Mouse (Mus musculus): ENCODE data around the gene Ric8a. TPM values are rescaled to one million over a fixed set of nuclear protein-coding genes. Genes with fewer than 3 reads are reported as not detected.

The Ric8a gene
- 91.9 and 94.8 TPM in 2 replicates for polyA plus RNA-seq (2015; fragmentation: Nextera tagmentation; extraction: Ambion mirVana)

GRCm38 (mm10) chr7:140856785-140857549 is at the start of gene Ric8a:
Gene Ric8a (plus strand): TSS chr7:140856957.
- no peaks in the 10 kb centered on the region for H3K27me3 ChIP-seq (replicated peaks)

DNA sequence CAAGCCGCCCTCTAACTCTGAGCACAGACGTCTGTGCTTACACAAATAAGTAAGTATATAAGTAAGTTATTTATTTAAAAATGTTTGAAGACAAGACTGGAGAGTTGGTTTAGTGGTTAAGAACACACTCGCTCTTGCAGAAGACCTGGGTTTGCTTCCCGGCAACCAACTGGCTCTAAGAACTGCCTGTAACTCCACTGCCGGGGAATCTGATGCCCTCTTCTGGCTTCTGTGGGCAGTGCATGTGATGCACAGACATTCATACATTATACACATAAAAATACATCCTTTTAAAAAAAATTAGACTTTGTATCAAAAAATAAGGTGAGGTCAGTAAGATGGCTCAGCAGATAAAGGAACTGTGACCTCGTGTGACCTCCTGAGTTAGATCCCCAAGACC is 46.3 kb upstream of the Ric8a start:
- no peak for ATAC-seq (ENCODE audit: low FRiP score)
- no peak overlapping the region for H3K4me3 ChIP-seq (replicated peaks)
- no peaks in the 10 kb centered on the region for H3K27me3 ChIP-seq (replicated peaks)
- no peaks in the 10 kb centered on the region for H3K4me1 ChIP-seq
- WGBS = 96% methylated on average over 6 of the region's 6 CpGs
- H3K4me2 ChIP-seq = no peak overlapping the region
- H3K9ac ChIP-seq (replicated peaks) = no peak overlapping the region
- no peak overlapping the region for H3K27ac ChIP-seq (replicated peaks)
- no peaks in the 10 kb centered on the region for H3K9me3 ChIP-seq (replicated peaks)
- H3K36me3 ChIP-seq = peaks cover 47% of the 10 kb centered on the region

More at GRCm38 (mm10) chr7:140856785-140857549, at the start of gene Ric8a:
- Histone ChIP-seq H3K36me3 (peaks cover 57% of the 10 kb centered on the region), H3K4me2 (peak within 1 kb of the TSS; percentile 95), H3K9ac (replicated peaks) (peak within 1 kb of the TSS; percentile 94), H3K4me3 (replicated peaks) (peak within 1 kb of the TSS; percentile 95), H3K27ac (replicated peaks) (peak within 1 kb of the TSS; percentile 93), H3K4me1 (peaks cover 38% of the 10 kb centered on the region), H3K9me3 (replicated peaks) (no peaks in the 10 kb centered on the region)
- under 1% methylated on average over 50 of the region's 50 CpGs for WGBS
- peak; percentile 81 for ATAC-seq (ENCODE audit: low FRiP score)

DNA sequence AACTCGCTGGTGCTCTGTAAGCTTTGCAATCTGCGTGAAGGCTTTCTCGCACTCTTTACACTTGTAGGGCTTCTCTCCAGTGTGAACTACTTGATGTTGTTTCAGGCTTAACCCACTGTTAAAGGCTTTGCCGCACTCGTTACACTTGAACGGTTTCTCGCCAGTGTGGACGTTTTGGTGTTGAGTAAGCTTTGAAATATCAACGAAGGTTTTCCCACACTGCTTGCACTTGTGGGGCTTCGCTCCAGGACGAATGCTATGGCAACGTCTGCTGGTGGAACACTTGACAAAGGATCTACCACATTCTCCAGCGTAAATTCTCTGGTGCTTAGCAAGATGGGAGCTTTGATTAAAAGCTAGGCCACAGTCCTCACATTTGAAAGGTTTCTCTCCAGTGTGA is 45.0 kb upstream of the Ric8a start:
- peak overlapping the region; percentile 45; the same call in 1 of the 2 replicates for H3K27ac ChIP-seq (replicated peaks)
- WGBS = 82% methylated on average over 13 of the region's 13 CpGs
- ATAC-seq (ENCODE audit: low FRiP score) = no peak; the same call in 1 of the 2 replicates

GRCm38 (mm10) chr7:140812850-140813249 is 43.9 kb upstream of the Ric8a start:
- H3K36me3 ChIP-seq = peaks cover 38% of the 10 kb centered on the region
- no peak overlapping the region for H3K27ac ChIP-seq (replicated peaks)
- no peak overlapping the region for H3K9ac ChIP-seq (replicated peaks)
- no peaks in the 10 kb centered on the region for H3K9me3 ChIP-seq (replicated peaks)
- H3K4me3 ChIP-seq (replicated peaks) = no peak overlapping the region
- no peak for ATAC-seq (ENCODE audit: low FRiP score)
- 92% methylated on average over 12 of the region's 12 CpGs for WGBS
- peaks cover 8% of the 10 kb centered on the region for H3K4me1 ChIP-seq
- H3K4me2 ChIP-seq = no peak overlapping the region
- no peaks in the 10 kb centered on the region for H3K27me3 ChIP-seq (replicated peaks)

More for the DNA sequence above, 45.0 kb upstream of the Ric8a start:
- Histone ChIP-seq H3K9ac (replicated peaks) (no peak overlapping the region), H3K27me3 (replicated peaks) (no peaks in the 10 kb centered on the region), H3K4me1 (no peaks in the 10 kb centered on the region), H3K9me3 (replicated peaks) (no peaks in the 10 kb centered on the region), H3K36me3 (peaks cover 44% of the 10 kb centered on the region), H3K4me3 (replicated peaks) (no peak overlapping the region), H3K4me2 (no peak overlapping the region)

DNA sequence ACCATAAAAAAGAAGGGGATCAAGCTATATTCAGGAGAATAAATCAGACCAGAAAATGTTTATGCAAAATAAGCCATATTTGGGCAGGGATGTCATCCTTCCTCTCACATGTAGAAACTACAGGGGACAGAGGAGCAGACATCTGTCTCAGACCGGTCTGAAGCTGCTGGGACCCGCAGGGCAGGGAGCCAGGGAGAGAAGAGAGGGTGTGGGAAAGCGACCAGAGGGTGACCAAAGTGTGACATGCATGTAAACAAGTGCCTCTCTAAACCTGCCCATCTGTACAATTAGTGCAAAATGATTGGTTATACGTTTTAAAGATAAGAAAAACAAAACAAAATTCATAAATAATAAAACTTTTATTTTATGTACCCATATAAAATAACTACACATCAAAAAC is 36.6 kb upstream of the Ric8a start:
- Histone ChIP-seq H3K27ac (replicated peaks) (no peak overlapping the region), H3K4me2 (peak overlapping the region; percentile 39), H3K9me3 (replicated peaks) (no peaks in the 10 kb centered on the region), H3K4me3 (replicated peaks) (no peak overlapping the region), H3K9ac (replicated peaks) (no peak overlapping the region), H3K36me3 (peaks cover 6% of the 10 kb centered on the region; the same call in 1 of the 2 replicates), H3K4me1 (peaks cover 22% of the 10 kb centered on the region), H3K27me3 (replicated peaks) (no peaks in the 10 kb centered on the region)
- 60% methylated on average over 4 of the region's 4 CpGs for WGBS
- ATAC-seq (ENCODE audit: low FRiP score) = no peak

GRCm38 (mm10) chr7:140821305-140821652 is 35.5 kb upstream of the Ric8a start:
- Histone ChIP-seq H3K36me3 (peaks cover 6% of the 10 kb centered on the region; the same call in 1 of the 2 replicates), H3K4me3 (replicated peaks) (peak overlapping the region; percentile 66), H3K4me2 (peak overlapping the region; percentile 61), H3K9me3 (replicated peaks) (no peaks in the 10 kb centered on the region), H3K27ac (replicated peaks) (peak overlapping the region; percentile 93), H3K4me1 (peaks cover 22% of the 10 kb centered on the region), H3K9ac (replicated peaks) (peak overlapping the region; percentile 75), H3K27me3 (replicated peaks) (no peaks in the 10 kb centered on the region)
- WGBS = 27% methylated on average over 5 of the region's 5 CpGs
- peak; percentile 62 for ATAC-seq (ENCODE audit: low FRiP score)

DNA sequence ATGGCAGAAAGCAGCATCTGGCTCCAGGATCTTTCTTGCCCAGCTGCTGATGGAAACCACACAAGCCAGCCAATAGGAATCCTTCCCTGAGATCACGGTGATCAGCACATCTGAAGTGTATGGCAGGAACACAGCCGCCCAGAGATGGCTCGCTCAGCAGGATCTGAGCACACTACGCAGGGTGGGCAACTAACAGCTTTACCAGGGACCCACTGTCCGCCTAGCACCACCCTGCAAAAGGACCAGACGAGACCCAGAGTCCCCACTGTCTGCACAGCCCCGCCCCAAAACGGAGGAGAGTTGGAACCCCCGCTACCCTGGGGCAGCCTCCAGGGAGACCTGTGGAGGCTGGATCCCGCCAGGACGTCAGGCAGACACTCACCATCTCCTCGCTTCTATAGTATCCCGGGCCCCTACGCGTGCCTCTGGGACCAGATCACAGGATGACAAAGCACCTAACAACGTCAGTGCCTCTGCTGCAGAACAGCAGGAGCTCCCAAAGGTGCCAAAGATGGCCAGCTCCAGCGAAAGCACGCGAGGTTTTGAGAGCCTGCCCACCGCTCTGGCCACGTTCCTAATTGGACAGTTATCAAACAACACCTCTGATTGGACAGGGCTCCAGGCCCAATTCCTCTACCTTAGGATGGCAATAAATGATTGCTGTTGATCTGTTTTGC is 35.0 kb upstream of the Ric8a start, which contains the start of gene Zfp941:
Gene Zfp941 (minus strand): TSS at position 526 of the 677 bp plus-strand sequence.
- WGBS = 2% methylated on average over 21 of the region's 21 CpGs
- peak; percentile 94 for ATAC-seq (ENCODE audit: low FRiP score)
- Histone ChIP-seq H3K27me3 (replicated peaks) (no peaks in the 10 kb centered on the region), H3K4me1 (peaks cover 22% of the 10 kb centered on the region), H3K9me3 (replicated peaks) (no peaks in the 10 kb centered on the region), H3K4me2 (peak within 1 kb of the TSS; percentile 61), H3K9ac (replicated peaks) (peak within 1 kb of the TSS; percentile 75), H3K4me3 (replicated peaks) (peak within 1 kb of the TSS; percentile 66), H3K27ac (replicated peaks) (peak within 1 kb of the TSS; percentile 93), H3K36me3 (peaks cover 6% of the 10 kb centered on the region; the same call in 1 of the 2 replicates)

DNA sequence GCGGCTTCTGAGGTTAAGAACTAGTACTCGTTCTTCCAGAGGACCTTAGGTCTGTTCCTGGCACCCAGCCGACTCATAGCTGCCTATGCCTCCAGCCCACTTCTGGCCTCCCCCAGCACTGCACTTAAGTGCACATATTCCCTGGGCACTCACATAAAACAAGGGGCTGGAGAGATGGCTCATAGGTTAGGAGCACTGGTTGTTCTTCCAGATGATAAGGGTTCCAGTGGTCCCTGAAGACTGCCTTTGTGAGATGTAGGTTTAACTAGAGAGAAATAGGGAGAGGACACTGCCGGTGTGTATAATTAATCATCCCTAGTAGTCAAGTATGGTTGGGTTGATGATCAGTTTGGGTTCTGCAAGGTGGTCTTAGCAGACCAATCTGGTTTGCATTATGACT is 34.0 kb upstream of the Ric8a start:
- no peaks in the 10 kb centered on the region for H3K27me3 ChIP-seq (replicated peaks)
- WGBS = 89% methylated on average over 4 of the region's 4 CpGs
- H3K4me3 ChIP-seq (replicated peaks) = no peak overlapping the region
- H3K4me1 ChIP-seq = peaks cover 13% of the 10 kb centered on the region
- H3K9ac ChIP-seq (replicated peaks) = no peak overlapping the region
- ATAC-seq (ENCODE audit: low FRiP score) = no peak
- no peak overlapping the region for H3K4me2 ChIP-seq
- H3K27ac ChIP-seq (replicated peaks) = no peak overlapping the region
- no peaks in the 10 kb centered on the region for H3K9me3 ChIP-seq (replicated peaks)
- 0 out of 2 replicates have a peak, but pooled peaks cover 2% of the 10 kb centered on the region for H3K36me3 ChIP-seq

GRCm38 (mm10) chr7:140828171-140828881 is 28.4 kb upstream of the Ric8a start:
- H3K4me1 ChIP-seq = peaks cover 6% of the 10 kb centered on the region; the same call in 1 of the 2 replicates
- H3K36me3 ChIP-seq = no peaks in the 10 kb centered on the region
- H3K9ac ChIP-seq (replicated peaks) = no peak overlapping the region
- 0 out of 2 replicates have a peak overlapping the region, but pooled peaks have one; percentile 7 for H3K4me2 ChIP-seq
- no peaks in the 10 kb centered on the region for H3K9me3 ChIP-seq (replicated peaks)
- H3K27ac ChIP-seq (replicated peaks) = peak overlapping the region; percentile 37; the same call in 1 of the 2 replicates
- no peaks in the 10 kb centered on the region for H3K27me3 ChIP-seq (replicated peaks)
- no peak overlapping the region for H3K4me3 ChIP-seq (replicated peaks)
- 48% methylated on average over 8 of the region's 8 CpGs for WGBS
- no peak for ATAC-seq (ENCODE audit: low FRiP score)

DNA sequence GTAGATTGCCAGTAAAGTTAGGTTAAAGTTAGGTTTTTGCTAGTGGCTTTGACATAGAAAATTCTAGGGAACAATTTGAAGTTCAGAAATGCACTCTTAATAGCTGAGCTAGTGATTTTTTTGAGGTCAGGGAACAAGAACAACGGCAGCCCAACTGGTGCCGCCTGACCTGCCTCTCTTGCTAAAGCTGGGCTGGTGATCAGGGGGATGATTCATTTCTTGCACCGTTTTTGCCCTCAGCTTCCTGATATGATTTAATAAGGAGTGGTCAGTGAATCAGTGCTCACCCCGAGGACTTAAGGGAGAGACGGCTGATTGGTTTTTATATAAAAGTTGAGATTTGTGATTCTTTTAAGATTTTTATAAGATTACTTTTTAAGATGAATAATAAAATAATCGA is 25.3 kb upstream of the Ric8a start:
- Histone ChIP-seq H3K4me1 (peaks cover 6% of the 10 kb centered on the region; the same call in 1 of the 2 replicates), H3K9me3 (replicated peaks) (no peaks in the 10 kb centered on the region), H3K27me3 (replicated peaks) (no peaks in the 10 kb centered on the region), H3K9ac (replicated peaks) (no peak overlapping the region), H3K4me2 (no peak overlapping the region), H3K4me3 (replicated peaks) (no peak overlapping the region), H3K36me3 (no peaks in the 10 kb centered on the region), H3K27ac (replicated peaks) (no peak overlapping the region)
- no peak for ATAC-seq (ENCODE audit: low FRiP score)
- 73% methylated on average over 6 of the region's 6 CpGs for WGBS

- 84% methylated on average over 4 of the region's 4 CpGs for WGBS
- H3K9ac ChIP-seq (replicated peaks) = no peak overlapping the region
- no peaks in the 10 kb centered on the region for H3K36me3 ChIP-seq
- H3K4me3 ChIP-seq (replicated peaks) = no peak overlapping the region
- H3K27ac ChIP-seq (replicated peaks) = no peak overlapping the region
- H3K9me3 ChIP-seq (replicated peaks) = no peaks in the 10 kb centered on the region
- no peak for ATAC-seq (ENCODE audit: low FRiP score)
- H3K27me3 ChIP-seq (replicated peaks) = no peaks in the 10 kb centered on the region
- no peak overlapping the region for H3K4me2 ChIP-seq
- H3K4me1 ChIP-seq = peaks cover 1% of the 10 kb centered on the region; the same call in 1 of the 2 replicates
Observed at GRCm38 (mm10) chr7:140833341-140833740, 23.4 kb upstream of the Ric8a start.

Measured in neural tube, embryonic 15.5 days (tissue).